Mouse (Mus musculus): ENCODE data around the gene Cdc45.

GRCm38 (mm10) chr16:18836073-18836467 is 24.3 kb upstream of the Cdc45 start:
- TF ChIP-seq TAL1 (IDR thresholded peaks at IDR 0.05; ENCODE audit: low read length) (no peak), GATA1 (IDR thresholded peaks at IDR 0.05; ENCODE audit: low read length) (no peak)

Data from erythroblast, embryonic 14.5 days (primary cell).